Mouse (Mus musculus) central nervous system, embryonic 14 days (tissue): ENCODE results near the gene Ccnk. TPM values are rescaled to one million over a fixed set of nuclear protein-coding genes. Genes with fewer than 3 reads are reported as not detected.

Experiments used
- polyA plus RNA-seq: library from polyadenylated mRNA; depleted of rRNA; stranded (reverse); fragments of >200 nt; gene quantifications from 2 replicates; pipeline ENCODE4 v1.2.3, GENCODE M21; 2012; rRNA removed

The Ccnk gene
- 36.0 and 36.5 TPM in 2 replicates for polyA plus RNA-seq

DNA sequence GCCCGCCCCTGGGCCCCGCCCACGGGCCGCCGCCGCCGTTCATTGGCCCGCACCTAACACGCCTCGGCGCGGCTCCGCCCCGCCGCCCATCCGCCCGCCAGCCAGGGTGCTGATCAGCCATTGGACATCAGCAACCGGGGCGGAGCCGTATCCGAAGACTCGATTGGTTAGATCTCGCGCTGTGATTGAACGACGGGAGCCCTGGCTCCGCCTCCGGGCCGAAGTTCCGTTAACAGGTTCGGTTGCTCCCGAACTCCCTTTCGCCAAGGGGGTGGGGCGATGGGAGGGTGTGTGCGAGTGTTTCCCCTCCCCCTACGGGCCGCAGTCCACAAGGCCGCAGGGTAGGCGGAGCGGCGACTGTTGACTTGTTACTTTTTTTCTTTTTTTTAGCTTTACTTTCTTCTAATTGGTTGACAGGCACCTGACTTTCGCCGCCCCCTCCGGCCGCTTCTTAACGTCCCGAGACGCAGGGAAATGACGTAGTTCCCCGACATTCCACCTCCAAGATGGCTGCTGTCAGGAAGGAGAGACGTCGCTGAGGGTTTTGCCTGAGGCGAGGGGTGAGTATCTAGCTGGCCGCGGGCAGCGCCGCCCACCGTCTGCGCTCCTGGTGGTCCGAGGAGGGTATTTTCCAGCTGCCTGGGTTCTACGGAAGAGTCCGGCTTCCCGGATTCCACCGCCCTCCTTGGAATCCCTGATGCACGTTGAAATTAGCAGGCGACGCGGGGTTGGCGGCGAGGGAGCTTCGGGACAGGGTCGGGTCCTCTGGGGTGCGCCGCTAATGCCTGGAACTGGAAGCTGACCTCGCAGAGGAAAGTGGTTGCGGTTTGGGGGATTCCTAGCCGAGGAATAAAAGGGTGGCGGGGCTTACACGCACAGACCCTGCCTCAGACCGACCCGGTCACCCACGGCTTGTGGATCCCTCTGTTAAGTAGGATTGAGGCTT, at the start of gene Ccnk:
TSS of gene Ccnk (plus strand) at position 259 of the 946 bp plus-strand sequence.

DNA sequence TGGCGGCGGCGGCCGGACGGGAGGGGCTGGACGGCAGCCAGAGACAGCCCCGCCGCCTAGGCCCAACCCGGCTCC, 296 bp upstream of the Ccnk start, which contains the start of gene Setd3:
TSS of gene Setd3 (minus strand) at position 69 of the 75 bp plus-strand sequence.

Other genes starting within 250 kb of the Ccnk start
- 44.0 and 66.4 TPM in 2 replicates for gene Bcl11b, start 176.0 kb upstream of the Ccnk start, polyA plus RNA-seq
- gene Setd3, start 265 bp upstream of the Ccnk start, polyA plus RNA-seq = 70.6 and 76.4 TPM in 2 replicates
- gene Ccdc85c, start 95.8 kb downstream of the Ccnk start, polyA plus RNA-seq = 29.4 and 32.0 TPM in 2 replicates
- 3.9 and 4.2 TPM in 2 replicates for gene Hhipl1, start 126.7 kb downstream of the Ccnk start, polyA plus RNA-seq
- 41.5 and 46.2 TPM in 2 replicates for gene Cyp46a1, start 154.8 kb downstream of the Ccnk start, polyA plus RNA-seq
- gene Eml1, start 191.4 kb downstream of the Ccnk start, polyA plus RNA-seq = 43.8 and 45.1 TPM in 2 replicates